Mouse (Mus musculus) embryonic stem cell, embryonic (primary cell): ENCODE data around the gene Sucla2.

Source experiments
- CTCF ChIA-PET, 4 experiments: fragments of 300-600 bp in 2 of 4; fragments of 350-600 bp in 2 of 4; sonication (Branson Sonifier 250); formaldehyde crosslinking; loops; one replicate each; lab custom pipeline; 2022; ENCODE audit warnings: inconsistent platforms in 2 of 4; lab: Charles Lee
- POLR2A ChIA-PET, 4 experiments: fragments of 300-600 bp in 2 of 4; fragments of 350-600 bp in 2 of 4; sonication (Branson Sonifier 250); formaldehyde crosslinking; loops; one replicate each; lab custom pipeline; 2022; ENCODE audit warnings: antibody characterized with exemption in 4 of 4, inconsistent platforms in 1 of 4; lab: Charles Lee

Sucla2 gene

DNA sequence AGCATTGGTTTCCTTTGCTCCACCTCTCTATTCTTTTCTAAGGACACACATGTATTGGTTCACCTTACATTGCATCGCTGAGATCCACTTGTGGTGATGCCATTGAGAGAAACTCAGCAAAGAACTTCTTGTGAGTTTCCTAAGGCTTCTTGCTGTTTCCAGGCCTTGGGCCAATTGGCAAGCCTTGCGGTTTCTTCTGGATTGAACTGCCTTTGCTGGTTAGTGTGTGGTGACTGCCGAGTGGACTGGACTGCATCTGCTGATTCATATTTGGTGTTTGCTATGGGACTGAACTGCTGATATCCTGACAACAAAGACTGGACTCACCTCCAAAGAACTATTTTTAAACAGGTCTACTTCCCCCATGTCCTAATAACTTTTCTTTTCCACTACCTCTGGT lies 109.2 kb downstream of the Sucla2 start:
- CTCF ChIA-PET, result no interaction called here
- POLR2A ChIA-PET, result no interaction called here

- ChIA-PET CTCF (interaction anchor here (0.5 to 1.3 kb wide), 11 partner anchors 9 to 795 kb away, joined by 3 to 4 read pairs (median 3); partner anchors contain the start of genes Med4 (in 1 of the 4) and Sucla2 (in 1 of the 4)), POLR2A (interaction anchor here in 1 of 4 experiments (0.6 to 0.8 kb wide), 3 partner anchors 9 to 442 kb away, joined by 3 to 4 read pairs (median 4); no protein-coding TSS in a partner anchor)
These were observed 112.3 kb downstream of the Sucla2 start for GRCm38 (mm10) chr14:73637460-73637859.
